Mouse (Mus musculus) large intestine, adult 2 months (tissue): ENCODE data around the gene Tnfsf11. TPM values are rescaled to one million over a fixed set of nuclear protein-coding genes. Genes with fewer than 3 reads are reported as not detected.

Source experiments
- DNase-seq: peaks from one replicate; pipeline ENCODE4 v3.0.0-alpha.2; 2012; ENCODE audit warnings: low read depth, low spot score
- whole genome bisulfite sequencing: fragments of 180-500 bp; shearing (Covaris S2); methylation state at CpG from one replicate; pipeline ENCODE4 v1.1.7; 2018; 5-methylcytosine and 5-hydroxymethylcytosine counted together
- polyA plus RNA-seq: library from polyadenylated mRNA; depleted of rRNA; stranded (reverse); fragments of >200 nt; gene quantifications from 2 replicates; pipeline ENCODE4 v1.2.3, GENCODE M21; 2012; rRNA removed

The Tnfsf11 gene
- 0.30 and 0.47 TPM in 2 replicates for polyA plus RNA-seq

DNA sequence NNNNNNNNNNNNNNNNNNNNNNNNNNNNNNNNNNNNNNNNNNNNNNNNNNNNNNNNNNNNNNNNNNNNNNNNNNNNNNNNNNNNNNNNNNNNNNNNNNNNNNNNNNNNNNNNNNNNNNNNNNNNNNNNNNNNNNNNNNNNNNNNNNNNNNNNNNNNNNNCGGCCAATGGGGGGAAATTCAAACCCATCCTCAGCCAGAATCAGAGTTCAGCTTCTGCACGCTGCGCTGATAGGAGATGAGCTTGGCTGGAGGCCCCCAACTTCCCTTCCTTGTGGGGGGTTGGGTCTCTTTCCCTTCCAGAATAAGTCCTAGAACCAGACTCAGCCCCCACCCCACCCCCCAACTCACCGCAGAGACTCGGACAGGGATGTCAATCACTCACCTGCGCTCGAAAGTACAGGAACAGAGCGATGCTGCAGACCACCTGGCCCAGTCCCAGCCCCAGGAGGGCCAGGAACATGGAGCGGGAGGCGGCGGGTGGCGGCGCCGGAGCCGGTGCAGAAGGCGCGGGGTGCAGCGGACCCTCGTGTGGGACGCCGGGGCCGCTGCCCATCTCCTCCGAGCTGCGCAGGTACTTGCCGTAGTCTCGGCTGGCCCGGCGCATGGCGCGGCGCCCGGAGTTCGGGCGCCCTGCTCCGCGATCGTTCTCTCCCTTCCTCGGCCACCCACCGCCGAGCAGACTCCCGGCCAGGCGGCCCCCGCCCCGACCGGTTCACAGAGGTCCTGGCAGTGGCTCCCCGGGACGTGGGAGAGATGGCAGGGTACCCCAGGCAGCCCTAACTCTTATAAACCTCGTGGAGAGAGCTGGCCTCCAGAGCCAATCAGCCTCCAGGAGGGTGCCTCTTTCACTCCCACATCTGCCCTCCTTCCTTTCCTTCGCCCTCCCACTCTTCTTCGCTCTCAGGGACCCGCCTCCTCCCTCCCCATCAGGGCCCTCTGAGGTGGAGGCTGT, at the start of gene Tnfsf11:
TSS of gene Tnfsf11 (minus strand) at position 758 of the 952 bp plus-strand sequence.
- WGBS, result 2% methylated on average over 51 of the region's 51 CpGs
- DNase-seq, result no peak

DNA sequence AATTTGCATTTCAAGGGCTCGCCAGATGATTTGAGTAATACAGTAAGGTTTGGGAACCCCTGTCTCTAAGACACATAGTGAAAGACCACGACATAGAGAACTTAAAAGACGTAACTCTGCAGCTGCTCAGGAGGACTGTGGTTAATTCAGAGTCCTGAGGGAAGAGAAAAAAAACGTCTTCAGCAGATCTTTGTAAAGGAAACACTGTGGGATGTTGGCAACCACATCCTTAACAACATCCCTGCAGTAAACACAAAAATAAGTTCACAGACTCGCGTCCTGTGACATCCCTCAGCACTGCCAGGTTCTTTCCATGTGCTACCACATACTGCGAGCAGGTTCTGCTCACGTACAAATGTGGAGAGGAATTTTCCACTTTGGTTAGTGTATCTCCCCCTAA, 48.9 kb upstream of the Tnfsf11 start:
- 60% methylated on average over 8 of the region's 8 CpGs for WGBS
- no peak for DNase-seq

DNA sequence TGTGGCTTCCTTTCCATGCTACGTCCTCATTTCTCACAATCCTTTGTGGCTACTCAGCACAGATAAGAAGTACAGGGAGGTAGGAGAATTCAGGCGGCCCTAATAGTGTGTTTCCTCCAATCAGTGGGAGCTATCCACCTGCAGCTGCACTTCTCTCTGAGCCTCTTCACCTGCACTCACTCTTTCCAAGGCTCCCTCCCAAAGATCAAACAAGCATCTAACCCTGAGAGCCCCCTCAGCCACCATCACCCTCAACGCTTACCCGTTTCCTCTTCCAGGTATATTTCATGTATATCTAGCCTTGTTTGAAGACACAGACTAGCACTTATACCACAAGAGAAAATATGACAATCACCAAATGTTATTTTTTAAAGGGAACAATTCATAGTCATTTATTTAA, 47.5 kb upstream of the Tnfsf11 start:
- no peak for DNase-seq
- WGBS, result 50% methylated on average over 4 of the region's 4 CpGs

DNA sequence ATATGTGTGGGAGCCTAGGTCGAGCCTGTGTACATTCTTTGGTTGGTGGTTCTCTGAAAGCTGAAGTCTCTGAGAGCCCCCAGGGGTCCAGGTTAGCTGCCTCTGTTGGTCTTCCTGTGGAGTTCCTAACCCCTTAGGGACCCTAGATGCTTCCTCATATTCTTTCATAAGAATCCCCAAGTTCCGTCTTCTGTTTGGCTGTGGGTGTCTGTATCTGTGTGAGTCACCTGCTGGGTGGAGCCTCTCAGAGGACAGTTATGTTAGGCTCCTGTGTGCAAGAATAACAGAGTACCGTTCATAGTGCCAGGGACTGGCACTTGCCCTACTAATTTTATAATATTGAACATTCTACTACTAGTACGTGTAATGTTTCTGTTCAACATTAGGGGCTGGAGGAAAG, 45.0 kb upstream of the Tnfsf11 start:
- WGBS, result 50% methylated on average over 4 of the region's 4 CpGs
- no peak for DNase-seq

DNA sequence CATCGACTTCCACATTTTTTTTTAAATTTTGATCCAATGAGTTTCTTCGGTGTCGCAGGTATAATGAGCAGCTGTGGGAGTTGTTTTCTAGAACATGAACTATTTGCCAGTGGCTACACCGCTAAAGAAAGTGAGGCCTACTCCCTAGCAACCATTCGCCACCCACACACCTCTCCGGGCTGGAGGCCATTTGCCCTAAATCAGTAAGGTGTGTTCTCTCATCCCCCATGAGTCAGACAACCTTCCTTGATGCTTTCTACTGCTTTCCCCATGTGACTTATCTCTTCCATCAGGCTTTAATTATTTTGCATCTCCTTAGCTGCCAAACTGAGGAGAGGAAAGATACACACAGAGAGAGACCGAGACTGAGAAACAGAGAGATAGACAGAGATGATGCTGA, 43.7 kb upstream of the Tnfsf11 start:
- no peak for DNase-seq
- 91% methylated on average over 7 of the region's 7 CpGs for WGBS

DNA sequence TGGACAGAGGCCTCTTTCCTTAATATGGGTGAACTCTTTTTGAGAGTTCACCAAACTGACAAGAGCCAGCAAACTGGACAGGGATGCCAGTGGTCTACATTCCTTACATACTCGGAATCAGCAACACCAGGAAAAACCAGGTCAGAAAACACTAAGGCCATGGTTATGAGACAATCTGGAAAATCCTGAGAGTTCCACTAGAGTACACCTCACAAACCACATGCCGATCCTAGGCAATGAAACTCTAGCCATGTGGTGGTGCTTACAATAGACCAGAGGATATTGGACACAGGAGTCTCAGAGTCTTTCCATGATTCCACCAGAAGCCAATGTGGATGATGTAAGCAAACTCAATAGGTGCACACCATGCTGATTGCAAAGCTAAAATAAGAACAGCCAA, 39.9 kb upstream of the Tnfsf11 start:
- WGBS, result 81% methylated on average over 2 of the region's 2 CpGs
- DNase-seq, result no peak

DNA sequence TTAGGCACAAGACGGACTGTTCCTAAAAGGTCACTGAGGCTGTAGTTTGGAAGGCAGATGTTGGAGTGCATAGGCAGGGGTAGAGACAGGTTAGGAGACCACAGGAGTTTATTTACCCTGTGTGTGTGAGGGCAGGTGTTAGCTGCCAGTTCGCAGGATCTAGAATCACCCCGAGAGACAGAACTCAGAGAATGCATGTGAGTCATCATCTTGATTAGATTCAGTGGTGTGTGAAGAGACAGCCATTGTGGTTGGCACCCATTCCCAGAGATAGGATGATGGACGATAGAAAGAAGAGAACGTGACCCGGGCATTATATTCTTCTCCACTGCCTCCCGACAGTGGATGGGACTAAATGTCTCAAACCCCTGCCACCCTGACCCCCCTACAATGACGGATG, 35.2 kb upstream of the Tnfsf11 start:
- DNase-seq, result no peak
- 67% methylated on average over 8 of the region's 8 CpGs for WGBS

DNA sequence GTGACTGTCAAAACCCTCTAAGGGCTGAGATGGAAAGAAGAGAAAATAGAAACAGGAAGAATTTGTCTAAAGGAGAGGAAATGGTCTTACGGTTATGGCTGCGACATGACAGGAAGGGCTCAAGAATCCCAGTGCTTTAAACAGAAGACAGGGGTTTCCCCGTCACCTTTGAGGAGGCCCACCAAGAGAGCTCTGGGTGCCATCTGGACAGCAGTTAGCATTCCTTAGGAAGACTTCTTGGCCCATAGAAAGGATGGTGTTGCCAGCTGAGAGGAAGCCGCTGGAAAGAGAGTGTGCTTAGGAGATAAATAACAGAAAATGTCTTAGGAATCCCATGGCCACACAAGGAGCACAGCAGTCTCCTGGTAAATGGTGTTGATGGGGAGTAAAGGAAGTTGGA, 34.3 kb upstream of the Tnfsf11 start:
- no peak for DNase-seq
- WGBS, result 67% methylated on average over 4 of the region's 4 CpGs

DNA sequence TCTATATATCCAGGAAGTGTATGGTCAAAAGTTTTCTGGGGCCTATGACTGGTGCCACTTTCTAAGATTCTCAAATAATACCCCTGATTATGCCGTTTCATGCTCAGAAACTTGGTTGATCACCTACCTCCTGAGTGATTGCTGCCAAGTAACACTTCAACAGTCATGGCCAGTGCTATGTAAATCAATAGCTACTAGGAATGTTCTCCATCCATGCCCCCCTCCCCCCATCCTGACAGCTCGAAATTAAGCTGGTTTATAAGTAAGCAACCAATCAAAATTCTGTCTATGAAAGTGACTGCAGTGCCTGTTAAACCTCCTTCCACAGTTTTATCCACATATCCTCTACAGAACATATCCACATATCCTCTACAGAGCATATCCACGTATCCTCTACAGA, 25.5 kb upstream of the Tnfsf11 start:
- WGBS, result 68% methylated on average over 3 of the region's 3 CpGs
- no peak for DNase-seq

DNA sequence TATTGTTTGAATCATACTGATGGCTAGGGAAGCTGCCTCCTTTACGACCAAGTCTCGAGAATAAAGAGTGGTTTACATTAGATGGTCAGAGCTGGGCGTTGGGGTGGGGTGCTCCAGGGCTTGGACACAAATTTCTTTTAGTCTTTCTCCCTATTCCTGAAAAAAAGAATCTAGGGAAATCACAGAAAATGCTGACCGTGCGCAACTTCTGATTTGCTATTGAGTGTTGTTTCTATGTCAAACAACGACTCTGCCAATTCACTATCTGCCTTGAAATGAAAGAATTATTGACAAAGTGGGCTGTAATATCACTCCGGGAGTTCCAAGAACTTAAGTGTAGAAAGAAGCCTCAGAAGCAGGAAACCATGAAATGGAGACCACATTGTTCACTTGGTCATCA, 23.5 kb upstream of the Tnfsf11 start:
- DNase-seq, result no peak
- 64% methylated on average over 7 of the region's 7 CpGs for WGBS

DNA sequence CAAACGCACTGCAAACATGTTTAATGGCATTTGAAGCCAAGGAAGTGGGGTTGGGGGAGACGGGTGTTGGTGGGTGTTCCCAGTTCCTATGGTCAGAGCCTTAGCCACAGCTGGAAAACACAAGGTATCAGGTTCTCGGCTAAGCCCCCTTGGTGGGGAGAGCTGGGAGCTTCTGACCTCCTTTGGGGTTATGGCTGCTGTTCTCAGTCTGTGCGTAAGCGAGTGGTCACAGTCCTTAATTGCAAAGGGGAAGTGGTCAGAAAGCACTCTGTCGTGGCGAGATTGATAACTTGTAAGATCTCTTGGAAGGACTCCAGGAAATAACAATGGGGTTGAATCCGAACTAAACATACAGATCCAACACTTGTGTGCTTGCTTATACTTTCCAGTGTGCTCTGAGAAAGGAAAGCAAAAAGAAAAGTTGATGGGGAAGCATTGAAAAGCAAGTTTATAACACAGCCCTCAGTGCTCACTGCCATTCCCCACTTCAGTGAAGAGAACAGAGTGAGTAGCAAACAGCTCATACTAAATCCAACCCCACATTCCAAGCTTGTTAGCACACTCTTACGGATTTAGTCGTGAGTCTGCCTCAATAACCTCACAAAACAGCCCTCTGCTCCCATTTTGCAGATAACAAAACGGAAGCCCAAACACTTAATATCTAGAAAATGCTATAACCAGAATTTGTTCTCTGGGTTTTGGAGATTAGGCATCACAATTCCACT, 22.9 kb upstream of the Tnfsf11 start:
- WGBS, result 22% methylated on average over 11 of the region's 11 CpGs

DNA sequence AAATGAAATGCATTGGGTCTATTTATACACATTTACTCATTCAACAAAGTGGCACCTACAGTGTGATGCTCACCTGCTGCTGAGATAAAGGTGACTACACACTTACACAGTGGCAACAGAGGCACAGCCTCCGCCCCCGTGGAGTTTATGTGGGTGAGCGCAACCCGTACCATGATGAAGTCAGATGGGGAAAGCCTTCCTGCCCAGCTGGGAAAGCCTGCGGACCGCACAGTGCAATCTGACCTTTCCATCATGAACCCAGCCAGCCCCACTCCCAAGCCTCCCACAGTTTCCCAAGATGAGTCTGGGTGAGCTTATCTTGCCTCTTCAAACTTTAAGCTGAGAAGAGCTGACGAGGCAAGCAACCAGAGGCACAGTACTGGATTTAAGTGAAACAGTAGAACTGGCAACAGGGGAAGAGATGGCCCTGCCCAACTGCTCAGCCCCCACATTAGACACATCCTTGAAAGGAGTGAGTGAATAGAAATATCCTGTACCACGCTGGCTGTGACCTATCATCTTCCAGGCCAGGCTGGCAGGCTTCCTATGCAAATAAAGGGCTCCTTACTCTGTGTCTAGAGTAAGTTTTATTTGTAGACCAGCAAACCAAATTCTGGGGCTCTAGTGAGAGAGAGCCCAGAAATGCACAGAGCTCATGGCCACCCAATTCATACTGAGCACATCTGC, 22.1 kb upstream of the Tnfsf11 start:
- DNase-seq, result no peak
- 68% methylated on average over 8 of the region's 8 CpGs for WGBS

More for the DNA sequence above, 22.9 kb upstream of the Tnfsf11 start:
- DNase-seq, result no peak

DNA sequence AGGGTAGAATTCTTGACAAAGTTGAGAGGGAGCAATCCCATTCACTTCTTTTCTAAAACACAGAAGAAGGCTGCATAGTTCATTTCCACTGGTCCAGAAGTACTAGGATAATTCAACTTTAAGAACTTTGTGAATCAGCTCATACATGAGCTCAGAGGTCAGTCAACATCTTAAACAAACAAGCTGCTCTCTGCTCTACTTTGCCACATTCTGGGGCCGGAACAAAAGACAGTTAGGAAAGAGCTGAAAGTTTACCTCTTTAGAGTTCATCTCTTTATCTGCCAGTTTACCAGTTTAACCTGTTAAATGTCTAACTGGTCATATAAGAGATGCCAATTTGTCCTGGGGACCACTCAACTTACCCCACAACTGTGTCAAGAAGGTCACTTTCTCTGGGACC, 15.5 kb upstream of the Tnfsf11 start:
- WGBS, result 38% methylated on average over 1 of the region's 1 CpGs
- no peak for DNase-seq

DNA sequence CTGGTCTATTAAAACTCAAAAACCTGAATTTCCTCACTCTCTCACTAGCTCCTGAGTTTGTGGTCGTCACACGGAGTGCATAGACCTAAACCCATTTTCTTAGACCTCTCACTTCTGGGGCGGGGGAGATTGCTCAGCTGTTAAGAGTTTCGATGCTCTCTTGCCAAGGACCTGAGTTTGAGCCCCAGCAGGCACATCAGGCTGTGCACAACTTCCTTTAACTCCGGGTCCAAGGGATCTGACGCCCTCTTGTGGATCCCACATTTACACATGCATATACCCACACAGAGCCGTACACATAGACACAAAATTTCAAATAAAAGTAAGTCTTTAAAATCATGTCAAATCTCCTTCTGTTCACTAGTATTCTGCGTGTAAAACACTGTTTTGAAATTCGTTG, 15.1 kb upstream of the Tnfsf11 start:
- 81% methylated on average over 9 of the region's 9 CpGs for WGBS
- no peak for DNase-seq

DNA sequence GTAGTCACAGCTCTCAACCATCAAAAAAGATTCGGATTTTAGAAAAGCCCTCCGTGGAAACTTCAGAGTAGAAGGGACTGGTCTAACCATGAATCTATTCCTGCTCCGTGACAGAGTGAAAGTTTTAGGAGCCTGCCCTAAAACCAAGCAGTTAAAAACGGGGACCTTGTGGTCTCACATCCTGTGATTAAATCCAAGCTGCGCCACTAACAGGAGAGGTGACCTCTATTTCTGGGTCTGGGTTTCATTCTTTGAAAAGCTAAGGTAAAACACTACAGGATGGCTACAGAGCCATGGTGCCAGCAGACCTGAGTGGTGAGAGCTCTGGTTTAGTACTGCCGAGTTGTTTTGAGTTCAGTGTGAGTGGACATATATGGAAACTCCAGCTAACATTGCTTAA, 12.4 kb upstream of the Tnfsf11 start:
- 77% methylated on average over 6 of the region's 6 CpGs for WGBS
- no peak for DNase-seq

DNA sequence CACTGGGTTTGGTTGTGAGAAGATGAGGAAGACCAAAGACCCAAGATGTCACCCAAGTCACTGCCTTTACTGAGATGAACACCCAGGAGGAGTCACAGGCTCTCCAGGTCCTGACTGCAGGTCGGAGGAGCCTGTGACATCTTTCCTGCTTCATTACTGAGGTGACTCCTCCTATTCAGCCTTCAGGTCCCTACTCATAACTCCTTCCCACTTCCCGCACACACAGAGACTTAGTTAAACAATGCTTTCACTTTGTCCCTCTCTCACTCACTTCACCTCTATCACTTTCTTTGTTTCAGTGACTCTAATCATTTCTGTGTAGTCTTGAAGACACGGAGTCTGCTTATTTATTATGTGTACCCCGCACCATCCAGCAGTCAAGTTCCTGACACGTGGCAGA, 11.7 kb upstream of the Tnfsf11 start:
- DNase-seq, result no peak
- 49% methylated on average over 5 of the region's 5 CpGs for WGBS

DNA sequence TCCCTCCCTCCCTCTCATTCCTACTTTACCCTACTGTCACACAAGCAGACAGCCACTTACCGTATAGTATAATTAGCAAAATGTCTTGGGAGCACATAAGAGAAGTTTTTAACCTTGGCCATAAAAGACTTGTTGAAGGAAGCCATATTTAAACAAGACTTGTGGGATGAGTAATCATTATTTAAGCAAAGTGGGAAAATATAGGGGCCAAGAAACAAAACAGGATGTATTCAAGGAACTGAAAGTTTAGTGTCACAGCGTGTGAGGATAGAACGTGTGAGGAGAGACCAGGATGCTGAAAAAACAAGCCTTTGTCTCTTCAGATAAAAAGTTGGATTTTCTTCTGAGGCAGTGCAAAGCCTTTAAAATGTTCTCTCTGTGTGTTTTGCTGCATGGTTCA, 11.2 kb upstream of the Tnfsf11 start:
- WGBS, result 58% methylated on average over 3 of the region's 3 CpGs

DNA sequence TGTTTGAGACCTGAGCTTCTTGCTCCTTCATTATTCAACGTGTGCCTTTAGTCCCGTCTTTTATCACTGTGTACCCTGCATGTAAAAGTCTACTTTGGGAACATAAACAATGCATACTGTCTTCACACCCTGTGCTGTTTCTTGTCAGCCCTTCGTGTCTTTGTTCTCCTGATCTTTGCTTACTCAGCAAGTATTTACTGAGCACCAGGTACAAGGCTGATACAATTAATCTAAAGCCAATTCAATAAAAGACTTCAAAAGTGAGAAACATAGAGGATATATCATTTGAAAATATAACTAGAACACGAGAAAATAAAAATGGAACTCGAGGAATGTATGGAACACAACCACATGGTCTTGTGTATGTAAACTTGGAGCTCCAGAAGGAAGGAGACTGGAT, 9.8 kb upstream of the Tnfsf11 start:
- WGBS, result 59% methylated on average over 5 of the region's 5 CpGs
- DNase-seq, result no peak

More for the DNA sequence above, 11.2 kb upstream of the Tnfsf11 start:
- no peak for DNase-seq

DNA sequence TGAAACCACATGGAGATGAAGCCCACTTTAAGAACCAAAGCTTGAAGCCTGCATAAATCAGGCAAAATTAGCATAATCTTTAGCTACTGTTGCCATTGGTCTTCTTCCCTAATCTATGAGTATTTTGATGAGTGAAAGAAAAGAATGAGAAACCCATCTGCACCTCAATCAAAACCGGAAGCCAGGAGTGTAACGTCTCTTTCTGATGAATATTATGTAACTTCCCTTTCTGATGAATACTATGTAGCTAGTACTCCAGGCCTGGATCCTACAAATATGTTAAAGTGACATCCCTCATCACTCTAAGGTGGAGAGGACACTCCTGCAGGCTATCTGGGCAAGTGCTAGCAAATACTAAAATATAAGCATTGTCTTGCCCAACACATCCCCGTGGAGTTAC, 6.9 kb downstream of the Tnfsf11 start:
- WGBS, result 76% methylated on average over 3 of the region's 3 CpGs
- DNase-seq, result no peak

DNA sequence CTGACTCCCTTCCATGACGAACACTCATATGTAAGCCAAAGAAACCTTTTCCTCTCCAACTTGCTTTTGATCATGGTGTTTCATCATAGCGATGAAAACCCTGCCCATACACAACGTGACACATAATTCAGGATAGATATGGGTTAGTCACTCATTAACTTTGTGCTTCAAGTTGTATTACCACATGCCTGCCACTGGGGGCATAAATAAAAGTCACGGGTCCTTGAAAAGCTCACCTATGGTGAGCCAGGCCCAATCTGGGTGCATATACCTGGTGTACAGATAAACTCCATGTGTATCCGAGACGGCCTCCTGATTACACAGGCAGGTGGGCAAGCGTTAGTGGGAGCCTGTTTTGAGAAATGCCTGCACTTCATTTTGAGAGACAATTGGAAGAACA, 15.2 kb downstream of the Tnfsf11 start:
- 69% methylated on average over 7 of the region's 7 CpGs for WGBS

More for the DNA sequence above, 15.2 kb downstream of the Tnfsf11 start:
- no peak for DNase-seq
